Mouse (Mus musculus) forebrain, embryonic 13.5 days (tissue): ENCODE results near the gene Rbp1. TPM values are rescaled to one million over a fixed set of nuclear protein-coding genes. Genes with fewer than 3 reads are reported as not detected.
A peak's percentile ranks its signal among the peaks of the same experiment; 100 is the strongest.

ENCODE experiments used
- ATAC-seq: fragments of 200-750 bp; cut with Nextera tagmentation; 2 replicates; pipeline ENCODE4 v1.8.0; 2017
- H3K27ac ChIP-seq: fragments of 300-500 bp; sonication (generic); 2 replicates; pipeline ENCODE4 v1.5.1; 2015; ENCODE audit warnings: inconsistent platforms, mild to moderate bottlenecking, moderate library complexity
- H3K27me3 ChIP-seq: fragments of 300-500 bp; sonication (generic); 2 replicates; pipeline ENCODE4 v1.6.1; 2015; ENCODE audit warnings: mild to moderate bottlenecking, inconsistent platforms
- H3K36me3 ChIP-seq: fragments of 300-500 bp; sonication (generic); 2 replicates; pipeline ENCODE4 v1.6.1; 2015; ENCODE audit warnings: mild to moderate bottlenecking, inconsistent platforms; ENCODE audit not compliant: poor library complexity, severe bottlenecking
- H3K4me1 ChIP-seq: fragments of 300-500 bp; sonication (generic); 2 replicates; pipeline ENCODE4 v1.6.1; 2015; ENCODE audit warnings: inconsistent platforms
- H3K4me2 ChIP-seq: fragments of 300-500 bp; sonication (generic); 2 replicates; pipeline ENCODE4 v1.6.1; 2015; ENCODE audit warnings: inconsistent platforms, mild to moderate bottlenecking, moderate library complexity
- H3K4me3 ChIP-seq: fragments of 300-500 bp; sonication (generic); 2 replicates; pipeline ENCODE4 v1.5.1; 2015; ENCODE audit warnings: mild to moderate bottlenecking, inconsistent platforms
- H3K9ac ChIP-seq: fragments of 300-500 bp; sonication (generic); 2 replicates; pipeline ENCODE4 v1.6.1; 2015; ENCODE audit warnings: mild to moderate bottlenecking, inconsistent platforms
- H3K9me3 ChIP-seq: fragments of 300-500 bp; sonication (generic); replicated peaks from 2 replicates; pipeline ENCODE4 v1.6.1; 2016; ENCODE audit warnings: inconsistent platforms
- WGBS: fragments of 180-500 bp; shearing (Covaris S2); methylation state at CpG from one replicate; pipeline ENCODE4 v1.1.7; 2015; 5-methylcytosine and 5-hydroxymethylcytosine counted together
- polyA plus RNA-seq: library from polyadenylated mRNA; unstranded; fragments of >200 nt; fragmentation: Nextera tagmentation; extraction: Ambion mirVana; gene quantifications from 2 replicates; pipeline ENCODE4 v1.2.1, GENCODE M21; 2015

The Rbp1 gene
- polyA plus RNA-seq, 1 experiment from 2014 or later: 72.9 TPM

DNA sequence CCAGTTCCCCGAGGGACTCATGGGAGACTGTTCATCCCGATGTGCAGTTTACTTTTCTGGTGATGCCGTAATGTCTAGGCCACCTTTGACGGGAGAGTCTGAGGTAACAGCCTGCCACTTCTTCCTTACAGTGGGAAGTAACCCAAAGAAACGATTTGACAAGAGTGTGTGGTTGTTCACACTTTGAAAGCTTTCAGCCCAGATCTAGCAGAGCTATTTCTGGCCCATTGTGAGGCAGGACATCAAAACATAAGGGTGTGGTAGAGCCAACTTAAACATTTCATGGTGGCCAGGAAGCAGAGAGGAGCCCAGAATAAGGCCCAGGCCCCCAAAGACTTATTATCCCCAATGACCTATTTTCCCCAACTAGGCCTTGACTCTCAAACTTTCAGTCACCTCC, 21.1 kb upstream of the Rbp1 start:
- H3K36me3 ChIP-seq: no peaks in the 10 kb centered on the region
- WGBS: 90% methylated on average over 5 of the region's 5 CpGs
- ATAC-seq: no peak
- no peak overlapping the region for H3K9ac ChIP-seq
- no peak overlapping the region for H3K27ac ChIP-seq
- no peak overlapping the region for H3K4me3 ChIP-seq
- no peaks in the 10 kb centered on the region for H3K9me3 ChIP-seq
- H3K4me2 ChIP-seq: no peak overlapping the region
- no peaks in the 10 kb centered on the region for H3K27me3 ChIP-seq
- H3K4me1 ChIP-seq: 0 out of 2 replicates have a peak, but pooled peaks cover 5% of the 10 kb centered on the region

DNA sequence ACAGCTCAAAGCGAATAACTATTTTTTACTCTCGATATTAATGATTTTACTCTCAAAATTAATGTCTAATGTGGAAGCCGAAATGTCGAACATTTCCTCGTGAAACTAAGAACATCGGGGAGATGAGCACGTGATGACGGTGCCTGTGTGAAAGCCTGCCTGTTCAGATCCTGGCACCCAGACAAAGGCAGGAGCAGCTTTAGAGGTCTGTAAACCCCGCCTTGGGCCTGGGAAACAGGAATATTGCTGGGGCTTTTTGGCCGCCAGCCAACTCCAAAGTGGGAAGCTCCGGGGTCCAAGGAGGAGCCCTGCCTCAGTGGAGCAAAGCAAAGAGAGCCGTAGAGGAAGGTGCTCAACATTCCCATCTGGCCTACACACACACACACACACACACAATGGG, 15.0 kb upstream of the Rbp1 start:
- peaks cover 8% of the 10 kb centered on the region for H3K4me1 ChIP-seq
- H3K27ac ChIP-seq: no peak overlapping the region
- H3K27me3 ChIP-seq: no peaks in the 10 kb centered on the region
- no peaks in the 10 kb centered on the region for H3K36me3 ChIP-seq
- no peaks in the 10 kb centered on the region for H3K9me3 ChIP-seq
- no peak overlapping the region for H3K4me3 ChIP-seq
- H3K9ac ChIP-seq: no peak overlapping the region
- WGBS: 56% methylated on average over 12 of the region's 12 CpGs
- no peak overlapping the region for H3K4me2 ChIP-seq
- ATAC-seq: peak; percentile 38

DNA sequence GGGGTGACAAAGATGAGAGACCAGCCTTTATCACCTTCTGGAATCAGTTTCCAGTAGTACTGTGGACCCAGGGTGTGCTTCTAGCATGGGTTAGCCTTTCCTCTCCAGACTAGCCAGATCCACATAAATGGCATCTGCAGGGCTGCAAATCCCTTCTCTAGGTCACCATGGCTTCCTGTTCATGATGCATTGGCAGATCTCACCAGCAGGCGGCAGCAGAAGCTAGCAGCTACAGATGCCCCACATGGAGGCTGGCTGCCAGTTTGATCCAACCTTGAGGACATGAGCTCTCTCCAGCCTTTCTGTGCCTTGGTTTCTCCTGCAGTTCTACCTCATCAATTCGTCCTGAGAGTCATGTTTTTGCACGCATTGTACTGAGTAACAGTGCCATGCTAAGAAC, 13.6 kb upstream of the Rbp1 start:
- H3K36me3 ChIP-seq: no peaks in the 10 kb centered on the region
- no peak for ATAC-seq
- no peaks in the 10 kb centered on the region for H3K27me3 ChIP-seq
- peaks cover 8% of the 10 kb centered on the region for H3K4me1 ChIP-seq
- no peak overlapping the region for H3K9ac ChIP-seq
- no peak overlapping the region for H3K4me2 ChIP-seq
- WGBS: 30% methylated on average over 3 of the region's 3 CpGs
- H3K27ac ChIP-seq: no peak overlapping the region
- H3K9me3 ChIP-seq: no peaks in the 10 kb centered on the region
- no peak overlapping the region for H3K4me3 ChIP-seq

DNA sequence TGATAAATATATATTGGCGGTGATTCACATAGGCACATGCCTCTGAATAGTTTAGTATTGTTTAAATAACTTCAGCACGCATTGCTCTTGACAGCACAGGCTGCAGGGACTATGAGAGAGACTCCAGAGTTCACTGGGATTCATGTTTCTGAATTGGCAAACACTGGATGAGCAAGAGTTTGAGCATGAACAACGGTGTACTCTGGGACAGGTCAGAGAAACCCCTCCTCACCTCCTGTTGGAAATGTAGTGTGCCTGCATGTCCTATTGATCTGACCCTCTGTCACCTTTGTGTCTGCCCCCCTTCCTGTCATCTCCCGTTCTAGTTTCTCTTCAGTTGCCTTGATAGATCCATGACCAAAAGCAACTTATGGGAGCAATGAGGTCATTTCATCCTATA, 7.3 kb upstream of the Rbp1 start:
- Histone ChIP-seq H3K4me2 (no peak overlapping the region), H3K27me3 (no peaks in the 10 kb centered on the region), H3K36me3 (no peaks in the 10 kb centered on the region), H3K9me3 (peaks cover 5% of the 10 kb centered on the region; the same call in 1 of the 2 replicates), H3K27ac (no peak overlapping the region), H3K4me1 (no peaks in the 10 kb centered on the region), H3K4me3 (no peak overlapping the region), H3K9ac (no peak overlapping the region)
- WGBS: 84% methylated on average over 4 of the region's 4 CpGs
- no peak for ATAC-seq

DNA sequence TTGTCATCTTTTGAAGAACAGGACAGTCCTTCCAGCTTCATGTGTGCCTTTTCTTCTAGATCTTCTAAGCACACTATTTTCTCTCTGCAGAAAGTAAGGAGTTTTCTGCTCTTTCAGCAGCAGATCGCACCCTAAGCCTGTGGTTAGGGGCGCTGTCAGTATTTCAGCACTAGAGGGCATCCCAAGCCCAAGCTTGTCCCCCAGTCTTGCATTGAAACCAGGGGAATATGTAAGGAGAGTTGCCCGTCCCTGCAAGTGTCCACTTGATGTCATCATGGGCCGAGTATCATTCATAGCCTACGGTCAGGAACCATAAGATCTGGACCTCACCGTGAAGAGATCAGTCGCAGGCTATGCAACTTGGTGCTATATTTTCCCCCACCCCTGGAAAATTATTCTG, 4.8 kb upstream of the Rbp1 start:
- WGBS: 49% methylated on average over 7 of the region's 7 CpGs

DNA sequence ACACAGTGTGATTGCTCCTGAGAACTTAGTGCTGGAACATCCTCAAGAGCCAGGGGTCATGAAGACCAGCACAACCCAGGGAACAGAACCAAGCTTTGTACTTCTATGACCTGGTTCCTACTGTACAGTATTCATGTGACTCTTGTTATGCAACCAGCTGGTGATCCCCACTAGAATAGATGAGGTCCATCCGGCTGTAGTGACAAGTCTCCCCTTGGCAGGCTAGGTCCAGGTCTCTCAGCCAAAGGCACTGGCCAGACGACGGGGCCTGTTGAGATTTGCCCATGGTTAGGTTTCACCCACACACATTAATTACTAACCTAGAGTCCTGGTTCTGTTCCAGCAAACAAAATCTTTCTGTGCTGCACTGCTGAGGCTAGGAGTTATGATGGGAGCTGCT, 4.4 kb upstream of the Rbp1 start:
- Histone ChIP-seq H3K4me3 (no peak overlapping the region), H3K36me3 (no peaks in the 10 kb centered on the region), H3K4me2 (no peak overlapping the region), H3K9ac (no peak overlapping the region), H3K27ac (no peak overlapping the region), H3K27me3 (peaks cover 14% of the 10 kb centered on the region; the same call in 1 of the 2 replicates), H3K4me1 (no peaks in the 10 kb centered on the region), H3K9me3 (peaks cover 5% of the 10 kb centered on the region; the same call in 1 of the 2 replicates)
- WGBS: 95% methylated on average over 3 of the region's 3 CpGs
- no peak for ATAC-seq

More for the DNA sequence above, 4.8 kb upstream of the Rbp1 start:
- Histone ChIP-seq H3K4me1 (no peaks in the 10 kb centered on the region), H3K4me2 (no peak overlapping the region), H3K27ac (no peak overlapping the region), H3K4me3 (no peak overlapping the region), H3K27me3 (peaks cover 10% of the 10 kb centered on the region; the same call in 1 of the 2 replicates), H3K9me3 (peaks cover 5% of the 10 kb centered on the region; the same call in 1 of the 2 replicates), H3K9ac (no peak overlapping the region), H3K36me3 (no peaks in the 10 kb centered on the region)
- peak; percentile 43; the same call in 1 of the 2 replicates for ATAC-seq

DNA sequence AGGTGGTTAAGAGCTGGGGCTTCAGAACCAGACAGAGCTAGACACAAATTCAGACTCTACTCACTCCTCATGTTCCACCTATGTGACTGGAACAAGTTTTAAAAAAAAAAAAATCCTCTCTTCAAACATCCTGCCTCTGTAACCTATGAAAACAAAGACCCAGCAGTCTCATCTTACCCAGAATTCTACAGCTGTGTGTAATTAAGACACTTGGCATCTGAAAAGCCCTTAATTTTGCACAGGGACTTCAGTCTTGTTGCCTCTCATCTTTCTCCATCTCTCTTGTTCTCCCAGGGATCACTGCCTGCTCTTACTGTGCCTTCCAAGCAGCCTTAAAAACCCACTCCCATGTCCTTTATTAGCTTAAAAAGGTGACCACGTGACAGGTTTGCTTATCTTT, 2.1 kb upstream of the Rbp1 start:
- H3K4me2 ChIP-seq: no peak overlapping the region
- peaks cover 5% of the 10 kb centered on the region; the same call in 1 of the 2 replicates for H3K9me3 ChIP-seq
- H3K4me1 ChIP-seq: peaks cover 13% of the 10 kb centered on the region
- 64% methylated on average over 1 of the region's 1 CpGs for WGBS
- no peaks in the 10 kb centered on the region for H3K36me3 ChIP-seq
- H3K9ac ChIP-seq: no peak overlapping the region
- no peak overlapping the region for H3K4me3 ChIP-seq
- no peak overlapping the region for H3K27ac ChIP-seq
- no peak for ATAC-seq
- H3K27me3 ChIP-seq: peaks cover 28% of the 10 kb centered on the region

DNA sequence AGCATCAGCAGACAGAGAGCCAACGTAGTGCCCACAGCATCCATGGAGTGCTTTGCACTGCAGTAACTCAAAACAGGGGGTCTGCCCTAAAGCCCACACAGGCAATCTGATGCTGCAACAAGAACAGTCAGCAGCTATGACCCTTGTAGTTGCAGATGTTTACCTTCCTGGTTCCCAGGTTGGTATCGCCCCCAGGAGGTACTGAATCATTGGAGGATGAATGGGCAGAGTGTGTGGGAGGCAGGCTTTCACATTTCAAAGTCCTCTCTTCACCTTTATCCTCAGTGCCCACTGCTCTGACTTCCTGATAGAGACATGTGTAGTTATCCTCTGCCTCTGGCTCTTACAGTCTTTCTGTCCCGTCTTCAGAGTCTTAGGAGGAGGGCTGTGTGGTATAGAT, 858 bp upstream of the Rbp1 start:
- no peak for ATAC-seq

DNA sequence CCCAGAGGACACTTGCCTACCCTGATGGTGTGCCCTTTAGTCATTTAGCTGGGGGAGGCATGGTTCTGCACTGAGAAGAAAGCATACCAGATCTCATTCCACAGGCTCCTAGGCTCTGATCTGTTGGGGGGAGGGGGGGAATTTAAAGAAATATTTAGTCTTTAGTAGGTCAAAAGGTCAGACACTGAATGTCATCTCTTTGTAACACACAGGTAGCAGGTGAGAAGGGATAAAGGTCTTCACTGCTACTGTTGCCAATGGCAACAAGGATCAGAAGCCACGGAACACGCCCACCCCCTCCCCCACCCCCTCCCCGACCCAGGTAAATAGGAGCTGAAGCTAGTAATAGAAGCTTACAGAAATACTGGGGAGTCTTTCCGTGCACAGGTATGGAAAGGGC, 930 bp downstream of the Rbp1 start:
- H3K4me2 ChIP-seq: no peak overlapping the region
- peaks cover 33% of the 10 kb centered on the region for H3K4me1 ChIP-seq
- H3K4me3 ChIP-seq: no peak overlapping the region
- H3K27ac ChIP-seq: no peak overlapping the region
- WGBS: 12% methylated on average over 4 of the region's 4 CpGs
- no peaks in the 10 kb centered on the region for H3K9me3 ChIP-seq
- H3K36me3 ChIP-seq: no peaks in the 10 kb centered on the region
- no peak overlapping the region for H3K9ac ChIP-seq
- ATAC-seq: no peak
- H3K27me3 ChIP-seq: peaks cover 45% of the 10 kb centered on the region

More for the DNA sequence above, 858 bp upstream of the Rbp1 start:
- Histone ChIP-seq H3K27ac (no peak overlapping the region), H3K36me3 (no peaks in the 10 kb centered on the region), H3K4me3 (no peak overlapping the region), H3K4me2 (no peak overlapping the region), H3K4me1 (peaks cover 25% of the 10 kb centered on the region), H3K9ac (no peak overlapping the region), H3K27me3 (peaks cover 40% of the 10 kb centered on the region), H3K9me3 (peaks cover 2% of the 10 kb centered on the region; the same call in 1 of the 2 replicates)
- 66% methylated on average over 3 of the region's 3 CpGs for WGBS

DNA sequence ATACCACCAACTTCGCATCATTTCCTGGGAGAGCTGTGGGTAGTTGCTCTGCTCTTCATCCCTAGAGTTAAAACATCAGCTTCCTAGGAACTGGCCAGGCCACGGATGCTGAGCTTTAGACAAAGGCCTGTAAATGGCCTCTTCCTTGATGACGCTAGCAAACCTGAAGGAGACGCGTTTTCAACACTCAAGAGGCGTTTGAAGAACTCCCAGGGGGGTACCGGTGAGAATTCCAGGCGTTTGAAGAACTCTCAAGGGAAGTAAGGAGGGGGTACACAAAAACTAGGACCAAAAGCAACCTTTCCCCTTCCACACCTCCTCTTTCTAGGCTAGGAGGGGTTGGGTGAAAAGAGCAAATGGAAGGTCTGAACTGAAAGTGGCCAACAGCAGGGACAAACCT, 1.5 kb downstream of the Rbp1 start:
- Histone ChIP-seq H3K4me2 (peak overlapping the region; percentile 73), H3K27ac (no peak overlapping the region), H3K4me1 (peaks cover 39% of the 10 kb centered on the region), H3K9ac (peak overlapping the region; percentile 70), H3K9me3 (no peaks in the 10 kb centered on the region), H3K27me3 (peaks cover 45% of the 10 kb centered on the region), H3K36me3 (no peaks in the 10 kb centered on the region), H3K4me3 (peak overlapping the region; percentile 57)
- 2% methylated on average over 8 of the region's 8 CpGs for WGBS
- no peak for ATAC-seq

DNA sequence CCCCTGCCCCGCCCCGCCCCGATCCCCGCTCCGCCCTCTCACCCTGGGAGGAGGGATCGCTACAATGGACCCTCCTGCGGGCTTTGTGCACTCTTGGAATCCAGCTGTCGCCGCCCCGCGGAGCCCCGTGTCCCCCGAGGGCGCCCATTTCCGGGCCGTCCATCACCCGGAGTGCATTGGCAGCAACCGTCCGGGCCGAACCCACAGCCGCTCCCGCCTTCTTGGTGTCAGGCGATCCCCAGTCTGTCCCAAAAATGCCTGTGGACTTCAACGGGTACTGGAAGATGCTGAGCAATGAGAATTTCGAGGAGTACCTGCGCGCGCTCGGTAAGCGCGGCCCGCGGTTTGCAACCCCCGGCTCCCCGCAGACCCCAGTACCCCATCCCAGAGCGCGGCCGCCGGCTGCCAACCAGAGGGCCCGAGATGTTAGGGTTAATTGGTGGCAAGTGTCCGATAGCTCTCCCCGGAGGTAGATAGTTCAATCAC, 2.0 kb downstream of the Rbp1 start:
- Histone ChIP-seq H3K9ac (peak overlapping the region; percentile 70), H3K4me2 (peak overlapping the region; percentile 73), H3K36me3 (no peaks in the 10 kb centered on the region), H3K27me3 (peaks cover 45% of the 10 kb centered on the region), H3K9me3 (no peaks in the 10 kb centered on the region), H3K4me1 (peaks cover 44% of the 10 kb centered on the region), H3K27ac (no peak overlapping the region), H3K4me3 (peak overlapping the region; percentile 57)
- under 1% methylated on average over 42 of the region's 42 CpGs for WGBS
- ATAC-seq: peak; percentile 70

DNA sequence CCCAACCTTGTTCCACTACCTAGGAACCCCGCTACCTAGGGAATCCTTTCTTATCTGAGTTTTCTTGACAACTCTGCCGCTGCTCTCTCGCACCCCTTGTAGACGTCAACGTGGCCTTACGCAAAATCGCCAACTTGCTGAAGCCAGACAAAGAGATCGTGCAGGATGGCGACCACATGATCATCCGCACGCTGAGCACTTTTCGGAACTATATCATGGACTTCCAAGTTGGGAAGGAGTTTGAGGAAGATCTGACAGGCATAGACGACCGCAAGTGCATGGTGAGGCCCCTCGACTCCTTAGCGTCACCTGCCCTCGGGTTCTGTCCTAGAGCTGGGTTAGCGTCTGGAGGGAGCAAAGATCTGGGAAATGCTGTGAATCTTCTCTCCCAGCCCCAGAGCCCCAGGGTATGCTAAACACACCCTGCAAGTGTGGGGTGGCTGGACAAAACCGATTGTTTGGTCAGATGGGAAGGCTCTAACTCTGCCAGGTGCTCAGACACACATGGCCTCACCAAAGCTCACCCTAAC, 2.7 kb downstream of the Rbp1 start:
- H3K4me3 ChIP-seq: peak overlapping the region; percentile 57
- H3K27me3 ChIP-seq: peaks cover 45% of the 10 kb centered on the region
- no peak overlapping the region for H3K27ac ChIP-seq
- H3K4me1 ChIP-seq: peaks cover 48% of the 10 kb centered on the region
- peak overlapping the region; percentile 73 for H3K4me2 ChIP-seq
- H3K9ac ChIP-seq: peak overlapping the region; percentile 70
- H3K36me3 ChIP-seq: no peaks in the 10 kb centered on the region
- no peaks in the 10 kb centered on the region for H3K9me3 ChIP-seq
- ATAC-seq: no peak; the same call in 1 of the 2 replicates
- WGBS: 8% methylated on average over 19 of the region's 19 CpGs
